Mouse (Mus musculus) lung, embryonic 16.5 days (tissue): ENCODE results near the gene Zfp108. TPM values are rescaled to one million over a fixed set of nuclear protein-coding genes. Genes with fewer than 3 reads are reported as not detected.

ENCODE experiments used
- polyA plus RNA-seq: library from polyadenylated mRNA; unstranded; fragments of >200 nt; fragmentation: Nextera tagmentation; extraction: Ambion mirVana; gene quantifications from 2 replicates; pipeline ENCODE4 v1.2.1, GENCODE M21; 2015

Zfp108 gene
- polyA plus RNA-seq, 1 experiment from 2014 or later = 3.5 TPM

Other genes starting within 250 kb of the Zfp108 start
- not detected in 2 replicates for gene Vmn1r183, start 201.5 kb upstream of the Zfp108 start, polyA plus RNA-seq
- 18.9 and 21.0 TPM in 2 replicates for gene Zfp180, start 172.9 kb upstream of the Zfp108 start, polyA plus RNA-seq
- gene Zfp112, start 142.5 kb upstream of the Zfp108 start, polyA plus RNA-seq = 5.3 and 6.0 TPM in 2 replicates
- 18.4 and 18.5 TPM in 2 replicates for gene Zfp235, start 120.6 kb upstream of the Zfp108 start, polyA plus RNA-seq
- gene Zfp114, start 79.7 kb upstream of the Zfp108 start, polyA plus RNA-seq = 6.1 and 6.9 TPM in 2 replicates
- 11.8 and 12.8 TPM in 2 replicates for gene Zfp111, start 43.4 kb upstream of the Zfp108 start, polyA plus RNA-seq
- gene Zfp109, start 17.2 kb upstream of the Zfp108 start, polyA plus RNA-seq = 4.7 and 5.4 TPM in 2 replicates
- gene Zfp93, start 15.6 kb downstream of the Zfp108 start, polyA plus RNA-seq = 9.3 and 10.8 TPM in 2 replicates
- 32.7 and 34.1 TPM in 2 replicates for gene Zfp61, start 46.4 kb downstream of the Zfp108 start, polyA plus RNA-seq
- gene Zfp94, start 61.9 kb downstream of the Zfp108 start, polyA plus RNA-seq = 10.2 and 11.3 TPM in 2 replicates
- not detected in 2 replicates for gene Tescl, start 79.1 kb downstream of the Zfp108 start, polyA plus RNA-seq
- 0.06 and 0.33 TPM in 2 replicates for gene Lypd5, start 94.4 kb downstream of the Zfp108 start, polyA plus RNA-seq
- 3.2 and 5.7 TPM in 2 replicates for gene Kcnn4, start 115.5 kb downstream of the Zfp108 start, polyA plus RNA-seq
- 22.7 and 24.6 TPM in 2 replicates for gene Smg9, start 144.8 kb downstream of the Zfp108 start, polyA plus RNA-seq
- gene Irgc1, start 197.5 kb downstream of the Zfp108 start, polyA plus RNA-seq = not detected in 2 replicates
- 17.6 and 19.7 TPM in 2 replicates for gene Plaur, start 207.7 kb downstream of the Zfp108 start, polyA plus RNA-seq
- 1.4 and 1.8 TPM in 2 replicates for gene Cadm4, start 227.2 kb downstream of the Zfp108 start, polyA plus RNA-seq